Mouse (Mus musculus) embryonic fibroblast, embryonic 13.5 days (primary cell): Measurements from ENCODE around the gene Cacnb4.

Experiments
- CTCF ChIP-seq: IDR thresholded peaks from 2 replicates; pipeline ENCODE4 v1.5.1; 2011; ENCODE audit warnings: mild to moderate bottlenecking, control low read depth, low read length, moderate library complexity, borderline replicate concordance; ENCODE audit not compliant: insufficient read depth
- POLR2A ChIP-seq: IDR thresholded peaks from 2 replicates; pipeline ENCODE4 v1.6.1; 2011; ENCODE audit warnings: low read depth, mild to moderate bottlenecking, control low read depth, low read length, moderate library complexity

DNA sequence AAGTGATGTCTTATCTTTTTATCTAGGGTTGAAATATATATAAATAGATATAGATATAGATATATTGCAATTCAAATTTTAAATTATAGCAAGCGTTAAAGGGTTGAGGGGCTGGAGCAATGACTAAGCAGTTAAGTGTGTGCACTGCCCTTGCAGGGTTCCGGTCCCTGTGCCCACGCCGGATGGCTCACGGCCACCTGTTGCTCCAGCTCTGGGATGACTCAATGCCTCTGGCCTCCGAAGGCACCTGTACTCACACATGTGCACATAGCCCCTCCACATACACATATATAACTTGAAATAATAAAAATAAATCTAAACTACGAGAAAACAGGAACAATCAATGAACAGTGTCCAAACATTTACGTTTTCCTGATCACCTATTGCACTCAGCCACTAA, 82.8 kb downstream of the Cacnb4 start:
- TF ChIP-seq CTCF = no peak
- no peak for TF ChIP-seq POLR2A
